Mouse (Mus musculus): ENCODE data around the gene Gas7. TPM values are rescaled to one million over a fixed set of nuclear protein-coding genes. Genes with fewer than 3 reads are reported as not detected.

Gene Gas7
- total RNA-seq, 2 experiments from 2014 or later = 58.5 to 67.7 TPM

DNA sequence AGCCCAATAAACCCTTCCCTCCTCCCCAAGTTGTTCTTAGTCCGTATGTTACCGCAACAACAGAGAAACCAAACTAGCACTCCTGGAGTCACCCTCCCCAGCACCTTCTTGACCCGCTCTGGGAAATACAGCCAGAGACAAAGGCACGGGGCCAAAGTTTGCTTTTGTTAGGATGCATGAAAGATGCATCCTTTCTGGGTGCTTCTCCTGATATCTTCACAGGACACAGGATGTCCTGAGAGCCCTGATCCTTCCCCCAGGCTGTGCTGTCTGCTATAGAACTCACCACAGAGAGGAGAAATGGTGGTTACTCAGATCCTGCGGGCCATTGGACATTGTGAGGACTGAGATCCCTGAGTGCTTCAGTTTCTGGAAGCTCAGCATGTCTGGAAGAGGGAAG lies 111.9 kb downstream of the Gas7 start:
- ATAC-seq (ENCODE audit: poor library complexity, severe bottlenecking) = no peak

DNA sequence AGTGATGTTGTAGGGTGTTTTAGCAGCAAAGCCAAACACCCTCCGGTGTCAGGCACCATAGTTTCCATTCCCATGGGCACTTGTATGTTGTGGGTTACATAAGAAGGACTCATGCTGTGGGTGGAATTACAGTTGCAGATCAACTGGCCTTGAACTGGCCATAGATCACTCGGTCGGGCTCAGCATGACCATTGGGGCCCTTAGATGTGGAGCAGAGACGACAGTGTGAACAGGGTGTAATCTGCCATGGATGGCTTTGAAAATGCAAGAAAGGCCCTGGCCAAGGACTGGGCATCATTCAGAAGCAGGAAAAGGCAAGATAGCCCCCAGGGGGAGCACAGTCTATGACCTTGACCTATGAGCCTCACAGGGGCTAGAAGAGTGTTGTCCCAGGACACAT lies 112.8 kb downstream of the Gas7 start:
- ATAC-seq (ENCODE audit: poor library complexity, severe bottlenecking) = no peak

DNA sequence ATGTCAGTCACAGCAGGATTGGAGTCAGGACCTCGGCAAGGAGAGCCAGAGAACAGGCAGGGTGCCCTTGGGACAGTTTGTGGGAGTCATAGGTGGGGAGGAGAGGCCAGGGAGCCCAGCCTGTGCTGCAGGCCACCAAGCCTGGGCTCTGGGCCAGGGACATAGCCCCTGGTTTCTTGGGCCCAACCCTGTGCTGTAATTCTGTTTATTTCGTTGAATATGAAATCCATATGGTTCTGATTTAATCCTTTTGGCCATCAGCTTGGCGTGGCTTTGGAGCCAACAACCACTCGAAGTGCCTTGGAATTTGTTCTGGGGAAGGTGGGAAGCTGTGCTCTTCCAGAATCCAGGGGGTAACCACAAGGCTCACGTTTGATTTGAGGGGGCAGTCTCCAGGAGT lies 113.6 kb downstream of the Gas7 start:
- no peak for ATAC-seq (ENCODE audit: poor library complexity, severe bottlenecking)

DNA sequence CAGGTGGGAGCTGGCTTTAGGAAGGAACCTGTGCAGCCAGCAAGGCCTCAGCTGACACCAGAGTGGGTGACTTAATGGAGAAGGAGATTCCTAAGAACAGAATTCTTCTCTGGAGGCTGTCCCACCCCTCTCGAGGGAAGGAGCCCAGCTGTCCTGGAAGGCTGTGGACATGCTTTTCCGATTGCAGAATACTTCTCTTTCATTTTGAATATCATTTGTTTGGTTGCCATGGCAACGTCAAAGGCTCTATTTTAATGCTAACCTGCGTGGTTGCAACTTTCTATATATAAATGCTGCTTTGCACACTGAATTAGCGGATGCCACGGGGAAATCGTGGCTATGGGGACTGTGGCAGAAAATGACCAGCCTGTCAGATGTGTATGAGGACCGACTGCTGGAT lies 115.7 kb downstream of the Gas7 start:
- no peak for ATAC-seq (ENCODE audit: poor library complexity, severe bottlenecking)

DNA sequence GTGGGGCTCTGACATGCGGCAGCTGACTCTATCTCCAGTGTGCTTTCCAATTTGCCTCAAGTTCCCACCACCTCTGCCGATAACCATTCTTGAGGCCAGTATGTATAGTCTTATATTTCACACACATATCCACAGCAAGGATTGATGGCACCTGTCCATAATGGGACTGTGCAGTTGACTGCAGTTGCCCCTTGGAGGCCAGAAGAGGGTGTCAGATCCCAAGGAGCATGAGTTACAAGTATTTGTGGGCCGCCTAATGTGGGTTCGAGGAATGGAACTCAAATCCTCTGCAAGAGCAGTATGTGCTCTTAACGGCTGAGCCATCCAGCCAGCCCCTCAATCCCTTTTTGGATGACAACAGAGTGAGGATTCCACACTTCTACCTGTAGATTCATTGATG lies 119.1 kb downstream of the Gas7 start:
- no peak for ATAC-seq (ENCODE audit: poor library complexity, severe bottlenecking)

DNA sequence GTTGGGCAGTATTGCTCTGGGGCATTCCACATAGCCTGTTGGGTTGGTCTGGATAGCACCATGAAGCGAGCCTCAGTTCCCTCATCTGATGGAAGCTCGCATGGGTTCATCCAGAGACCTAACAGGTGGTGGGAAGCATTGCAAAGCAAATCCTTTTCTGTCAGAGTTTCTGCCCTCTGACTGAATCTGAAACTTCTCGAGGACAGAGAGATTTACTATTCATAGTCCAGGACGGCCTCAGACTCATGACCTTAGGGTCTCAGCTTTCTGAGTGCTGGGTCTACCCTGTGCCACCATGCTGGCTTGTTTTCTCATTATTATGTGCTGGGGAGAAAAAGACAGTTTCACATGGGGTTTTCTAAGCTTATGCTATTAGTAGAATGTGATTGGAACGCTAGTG lies 122.2 kb downstream of the Gas7 start:
- no peak for ATAC-seq (ENCODE audit: poor library complexity, severe bottlenecking)

DNA sequence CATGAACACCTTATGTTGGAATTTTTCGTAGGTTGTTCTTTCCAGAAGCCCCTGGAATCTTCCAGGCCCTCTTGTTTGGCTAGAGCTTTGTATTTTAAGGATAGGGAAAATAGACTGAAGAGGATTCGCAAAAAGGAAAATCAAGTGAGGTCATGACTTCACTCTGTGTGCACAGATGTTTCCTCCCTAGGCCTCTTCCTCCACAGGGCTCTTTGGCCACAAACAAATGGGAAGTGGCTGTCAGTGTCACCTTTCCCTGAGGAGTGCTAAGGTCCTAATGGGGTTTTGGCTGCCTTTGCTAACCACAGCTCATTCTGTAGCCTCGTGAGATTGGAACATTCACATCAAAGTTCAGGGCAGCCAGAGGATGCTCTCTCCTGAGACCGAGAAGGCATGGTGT lies 122.8 kb downstream of the Gas7 start:
- ATAC-seq (ENCODE audit: poor library complexity, severe bottlenecking) = peak; percentile 40

DNA sequence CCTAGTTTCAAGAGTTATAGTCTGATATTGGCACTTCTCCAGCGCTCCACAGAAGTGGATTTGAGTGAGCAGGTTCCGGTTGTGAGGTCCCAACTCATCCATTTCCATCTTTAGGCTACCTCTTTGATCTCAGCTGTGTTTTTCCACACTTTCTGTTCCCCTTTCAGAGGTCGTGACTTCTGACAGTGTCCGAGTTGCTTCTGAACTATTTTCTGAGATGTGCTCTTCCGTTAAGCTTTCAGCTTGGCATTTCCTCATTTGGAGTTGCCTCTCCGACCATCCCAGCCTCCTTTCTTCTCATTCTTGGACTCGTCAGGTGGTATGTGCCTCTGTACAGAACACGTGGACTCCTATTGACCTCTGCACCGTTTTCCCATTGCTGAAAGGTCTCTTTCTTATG lies 123.9 kb downstream of the Gas7 start:
- peak; percentile 68 for ATAC-seq (ENCODE audit: poor library complexity, severe bottlenecking)

DNA sequence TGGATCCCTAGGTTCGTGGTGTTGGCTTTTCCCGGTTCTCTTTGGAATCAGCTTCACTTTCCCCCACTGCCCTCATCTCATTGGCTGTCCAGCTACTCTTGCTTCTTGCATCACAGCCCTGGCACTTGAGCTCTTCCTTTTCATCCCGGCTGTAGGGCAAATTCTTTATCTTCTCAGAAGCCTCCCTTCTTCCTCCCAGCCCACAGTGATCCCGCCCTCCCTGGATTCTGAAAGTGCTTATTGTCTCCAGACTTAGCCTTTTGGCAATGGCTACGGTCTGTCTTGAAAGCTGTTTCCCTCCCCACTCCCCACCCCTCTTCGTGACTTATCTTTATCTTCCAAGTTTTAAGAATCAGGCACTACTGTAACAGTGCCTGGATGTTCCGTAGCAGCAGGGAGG lies 126.3 kb downstream of the Gas7 start:
- ATAC-seq (ENCODE audit: poor library complexity, severe bottlenecking) = no peak

DNA sequence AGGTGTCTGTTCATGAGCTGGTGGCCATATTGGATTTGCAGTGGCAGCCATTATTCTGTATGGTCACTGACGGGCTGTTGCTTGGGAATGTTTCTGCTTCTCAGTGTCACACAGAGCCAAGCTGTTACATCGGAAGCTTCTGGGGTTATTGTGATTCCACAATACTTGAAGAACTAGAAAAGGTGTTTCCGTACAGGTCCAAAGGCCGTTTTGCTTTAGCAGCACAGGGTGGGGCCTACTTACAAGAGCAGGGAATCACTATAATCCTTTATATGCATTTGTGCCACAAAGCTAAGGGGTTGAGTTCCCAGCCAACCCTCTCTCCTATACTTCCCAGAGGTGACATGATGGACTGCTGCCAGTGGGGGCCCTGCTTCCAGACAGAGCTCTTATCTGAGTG lies 127.3 kb downstream of the Gas7 start:
- no peak for ATAC-seq (ENCODE audit: poor library complexity, severe bottlenecking)

DNA sequence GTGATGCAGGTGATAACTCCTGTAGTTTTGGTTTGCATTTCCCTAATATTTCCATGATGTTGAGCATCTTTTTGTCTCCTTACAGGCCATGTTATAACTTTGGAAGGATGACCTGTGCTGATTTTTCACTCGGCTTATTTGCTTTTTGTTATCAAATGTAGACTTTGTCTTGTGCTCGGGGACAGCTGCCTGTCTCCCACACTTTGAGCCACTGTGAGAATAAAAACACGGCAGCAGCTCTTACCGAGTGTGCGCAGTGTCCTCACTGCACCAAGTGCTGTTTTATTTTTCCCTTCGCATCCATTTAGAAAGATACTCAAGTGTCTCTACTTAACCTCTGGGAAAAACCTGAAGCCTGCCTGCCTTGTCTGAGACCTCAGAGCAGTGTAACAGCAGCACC lies 129.8 kb downstream of the Gas7 start:
- no peak for ATAC-seq (ENCODE audit: poor library complexity, severe bottlenecking)

DNA sequence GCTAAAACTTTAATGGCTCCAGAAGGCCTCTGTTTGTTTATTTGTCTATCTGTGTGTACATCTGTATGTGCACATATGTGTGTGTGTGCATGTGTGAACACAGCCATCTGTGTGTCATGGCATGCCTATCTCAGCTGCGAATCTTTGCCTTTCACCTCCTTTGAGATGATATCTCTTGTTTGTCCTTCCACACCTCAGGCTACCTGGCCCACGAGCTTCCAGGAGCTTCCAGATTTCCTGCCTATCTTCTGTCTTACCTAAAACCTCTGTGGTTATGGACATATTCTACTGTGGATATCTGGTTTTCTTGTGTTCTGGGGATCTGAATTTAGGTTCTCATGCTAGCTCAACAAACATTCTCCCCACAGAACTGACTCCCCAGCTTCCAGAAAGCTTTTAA lies 130.4 kb downstream of the Gas7 start:
- no peak for ATAC-seq (ENCODE audit: poor library complexity, severe bottlenecking)

DNA sequence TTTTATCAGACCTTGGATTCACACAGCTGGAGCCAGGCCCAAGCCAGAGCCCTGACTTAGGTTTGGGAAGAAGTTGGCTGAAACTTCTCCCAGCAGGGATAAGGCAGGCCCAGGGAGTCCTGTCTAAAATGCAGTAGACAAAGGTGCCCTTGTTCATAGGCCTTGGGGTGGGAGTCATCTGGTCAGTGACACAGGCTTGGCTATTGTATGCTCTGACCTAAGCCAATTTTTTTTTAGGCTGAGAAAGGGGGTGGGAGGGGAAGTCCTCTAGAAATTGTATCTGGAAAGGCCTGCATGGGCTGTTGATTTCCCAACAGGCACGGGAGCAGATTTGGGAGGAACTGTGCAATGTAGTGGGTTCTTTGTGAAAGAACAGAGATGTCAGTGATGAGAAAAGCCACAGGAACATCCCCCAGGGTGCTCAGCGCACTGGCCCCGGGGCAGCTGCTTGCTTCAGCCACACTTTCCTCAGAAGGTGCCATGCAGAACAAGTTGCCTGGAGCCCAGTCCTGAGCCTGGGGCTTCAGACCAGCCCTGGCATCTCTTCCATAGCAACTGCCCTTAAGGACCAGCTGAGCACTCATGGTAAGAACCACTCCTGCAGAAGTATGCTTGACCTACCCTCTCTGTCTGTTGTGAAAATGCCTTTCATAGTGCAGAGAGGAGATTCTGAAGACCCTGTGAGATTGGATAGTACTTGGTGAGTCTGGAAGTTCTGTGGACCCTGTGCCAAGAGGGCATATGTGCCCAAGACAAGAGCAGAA lies 131.2 kb downstream of the Gas7 start:
- peak; percentile 71 for ATAC-seq (ENCODE audit: poor library complexity, severe bottlenecking)

DNA sequence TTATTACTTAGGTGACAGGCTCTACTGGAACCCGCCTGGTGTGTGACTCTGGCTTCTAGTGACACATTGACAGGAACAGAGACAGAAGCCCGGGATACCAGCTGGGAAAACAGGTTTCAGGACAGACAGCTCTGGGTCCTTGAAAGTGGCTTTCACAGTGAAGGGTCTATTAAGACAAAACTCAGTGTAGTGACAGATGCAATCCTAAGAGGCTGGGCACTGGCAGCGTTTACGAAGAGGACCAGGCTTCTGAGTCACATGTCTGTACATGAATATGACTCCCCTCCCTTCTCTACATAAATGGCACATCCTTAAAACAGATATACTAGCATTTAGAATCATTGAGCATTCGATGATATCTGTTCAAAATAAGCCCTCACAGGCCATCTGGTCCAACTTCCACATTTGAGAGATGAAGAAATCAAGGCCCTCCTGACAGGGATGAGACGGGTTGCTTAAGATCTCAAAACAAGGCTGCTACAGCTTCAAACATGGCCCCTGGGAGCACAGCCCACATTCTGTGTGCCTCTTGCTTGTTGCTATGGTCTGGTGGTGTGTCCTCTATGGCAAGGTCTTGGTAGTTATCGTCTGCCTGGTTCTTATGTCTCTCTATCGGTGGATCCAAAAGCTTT lies 133.1 kb downstream of the Gas7 start:
- peak; percentile 71 for ATAC-seq (ENCODE audit: poor library complexity, severe bottlenecking)

DNA sequence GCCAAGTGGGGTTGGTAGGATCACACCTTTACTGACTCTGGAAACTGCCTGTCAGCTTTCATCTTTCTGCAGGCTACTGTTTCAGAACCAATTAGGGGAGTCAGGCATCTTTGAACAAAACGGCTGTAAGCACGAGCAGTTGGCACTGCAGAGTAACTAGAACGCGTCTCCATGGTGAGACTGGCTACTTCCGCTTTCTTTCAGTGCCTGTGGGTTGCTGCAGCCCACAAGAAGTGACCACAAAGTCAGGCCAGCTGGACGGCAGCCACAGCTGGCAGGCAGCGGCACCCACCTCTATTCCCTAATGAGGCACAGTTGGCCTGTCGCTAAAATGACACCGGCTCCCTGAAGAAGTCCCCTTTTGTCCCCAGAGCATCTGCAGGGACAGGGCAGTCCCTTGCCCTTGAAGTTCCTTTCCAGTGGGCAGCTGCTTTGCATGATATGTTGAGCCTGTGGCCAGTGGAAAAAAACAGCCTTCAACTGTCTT lies 133.6 kb downstream of the Gas7 start:
- peak; percentile 88 for ATAC-seq (ENCODE audit: poor library complexity, severe bottlenecking)

DNA sequence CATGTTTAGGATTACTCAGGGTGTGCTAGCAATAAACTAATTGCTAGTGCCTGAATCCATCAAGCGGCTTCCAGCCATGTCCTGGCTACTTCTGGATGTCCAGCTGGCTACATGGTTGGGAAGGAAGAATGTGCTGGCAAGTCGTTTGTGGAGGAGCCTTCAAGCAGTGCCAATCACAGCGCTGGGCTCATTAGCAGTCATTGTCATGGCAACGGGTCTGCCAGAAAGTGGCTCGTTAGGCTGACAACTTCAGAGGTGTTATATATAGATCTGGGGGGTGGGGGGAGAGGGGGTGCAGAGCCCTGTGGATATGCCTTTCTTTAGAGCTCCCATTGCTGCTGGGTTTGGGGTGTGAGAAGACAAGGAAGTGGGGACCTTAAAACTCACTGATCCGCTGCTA lies 141.0 kb downstream of the Gas7 start:
- no peak for ATAC-seq (ENCODE audit: poor library complexity, severe bottlenecking)

DNA sequence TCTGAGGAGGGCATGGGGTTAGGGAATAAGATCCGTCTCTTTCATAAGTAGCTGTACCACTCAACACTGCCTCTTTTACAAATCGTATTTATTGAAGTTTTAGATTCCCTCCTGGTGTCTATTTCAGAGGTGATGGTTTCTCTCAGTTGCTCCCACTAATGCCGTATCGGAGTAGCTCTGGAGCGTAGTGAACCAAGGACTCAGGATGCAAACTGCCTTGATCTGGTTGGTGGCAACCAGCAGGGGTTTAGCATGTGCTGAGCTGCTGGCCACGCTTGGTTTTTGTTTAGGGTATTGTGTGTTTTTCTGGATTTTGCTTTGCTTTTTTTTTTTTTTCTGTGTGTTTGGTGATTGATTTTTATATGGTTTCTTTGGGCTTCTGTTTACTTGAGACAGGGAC lies 141.6 kb downstream of the Gas7 start:
- ATAC-seq (ENCODE audit: poor library complexity, severe bottlenecking) = no peak

DNA sequence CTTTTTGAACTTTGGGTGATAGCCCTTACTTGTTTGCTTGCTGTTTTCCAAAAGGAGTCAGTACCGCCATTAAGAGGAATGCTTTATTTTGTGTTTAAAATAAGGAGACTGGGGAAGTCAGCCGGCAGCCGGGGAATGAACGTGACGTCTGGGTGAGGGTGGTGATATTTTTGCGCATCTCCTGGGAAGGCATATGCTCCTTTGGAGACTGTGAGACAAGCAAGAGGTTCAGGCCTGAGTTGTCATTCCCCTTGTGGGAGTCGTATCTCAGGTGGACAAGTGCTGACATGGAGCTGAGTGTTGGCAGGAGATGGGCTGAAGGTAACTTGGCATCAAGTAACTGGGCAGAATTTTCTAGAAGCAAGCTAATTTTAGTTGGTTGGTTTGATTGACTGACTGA lies 142.2 kb downstream of the Gas7 start:
- no peak for ATAC-seq (ENCODE audit: poor library complexity, severe bottlenecking)

DNA sequence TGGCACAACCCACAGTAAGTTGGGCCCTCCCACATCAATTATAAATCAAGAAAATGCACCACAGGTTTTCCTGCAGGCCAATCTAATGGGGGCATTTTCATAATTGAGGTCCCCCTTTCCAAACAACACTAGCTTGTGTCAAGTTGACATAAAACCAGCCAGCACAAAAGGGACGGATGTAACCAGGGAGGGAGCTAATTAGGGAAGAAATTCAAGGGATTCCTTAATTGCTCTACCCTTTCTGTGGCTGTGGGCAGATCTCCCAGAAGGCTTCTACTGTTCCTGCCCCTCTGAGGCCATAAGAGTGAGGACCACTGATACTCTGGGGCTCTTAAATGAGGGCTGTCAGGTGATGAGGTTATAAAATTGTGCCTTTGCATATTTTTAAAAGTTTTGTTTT lies 143.9 kb downstream of the Gas7 start:
- ATAC-seq (ENCODE audit: poor library complexity, severe bottlenecking) = no peak

DNA sequence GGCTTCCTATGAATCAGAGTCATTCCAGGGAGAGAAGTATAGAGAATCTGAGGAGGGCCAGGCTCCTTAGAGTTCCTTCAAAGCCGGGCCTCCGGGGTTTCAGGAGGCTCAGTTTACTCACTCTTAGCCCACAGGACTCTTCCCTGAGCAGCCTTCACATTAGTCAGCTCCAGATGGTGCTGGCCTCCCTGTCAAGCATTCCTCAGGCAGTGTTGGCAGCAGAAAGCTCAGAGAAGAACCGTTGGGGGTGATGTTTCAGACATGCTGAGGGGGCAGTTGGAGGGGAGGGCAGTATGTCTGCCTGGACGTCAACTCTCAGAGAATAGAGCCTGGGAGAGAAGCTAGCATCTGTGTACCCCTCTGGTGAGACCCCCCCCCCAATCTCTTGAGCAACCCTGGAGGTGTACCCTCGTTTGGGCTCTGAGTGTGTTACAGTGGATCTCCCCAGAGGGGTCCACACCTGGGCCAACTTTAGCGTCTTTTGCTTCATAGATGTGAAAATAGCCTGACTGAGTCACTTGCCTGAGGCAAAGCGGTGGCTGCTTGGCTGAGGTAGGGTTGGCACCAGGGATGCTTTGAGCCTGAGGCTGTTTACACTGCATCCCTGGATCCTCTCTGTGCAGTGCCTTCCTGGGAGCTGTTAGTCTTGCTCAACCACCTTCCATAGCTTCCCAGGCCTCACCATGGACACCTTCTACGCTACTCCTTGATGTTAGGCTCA lies 145.6 kb downstream of the Gas7 start:
- no peak for ATAC-seq (ENCODE audit: poor library complexity, severe bottlenecking)

DNA sequence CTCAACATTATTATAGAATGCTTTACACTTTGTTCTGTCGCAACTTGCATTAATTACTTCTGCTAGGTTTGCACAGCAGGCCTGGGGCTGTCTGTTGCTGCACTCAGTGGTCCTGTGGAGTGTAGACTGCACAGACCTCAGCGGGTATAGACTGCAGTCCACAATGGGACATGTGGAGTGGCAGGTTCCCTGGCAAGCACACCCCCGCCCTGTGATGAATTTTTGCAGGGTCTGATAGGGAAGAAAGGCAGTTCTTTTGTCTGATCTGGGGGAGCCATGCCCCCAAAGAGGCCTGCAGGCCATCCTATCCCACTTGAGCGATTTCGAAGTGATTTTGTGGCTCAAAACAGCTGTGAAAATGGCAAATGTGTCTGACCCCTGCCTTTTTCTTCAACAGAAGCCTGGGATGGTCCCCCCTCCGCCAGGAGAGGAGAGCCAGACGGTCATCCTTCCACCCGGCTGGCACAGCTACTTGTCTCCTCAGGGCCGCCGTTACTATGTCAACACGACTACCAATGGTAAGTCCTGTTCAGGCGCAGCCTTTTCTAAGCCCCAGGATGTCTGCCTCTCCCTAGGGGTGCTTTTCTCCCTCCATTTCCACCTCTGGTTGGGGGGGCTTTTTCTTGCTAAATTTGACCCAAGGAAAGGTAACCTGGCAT lies 147.6 kb downstream of the Gas7 start:
- no peak for ATAC-seq (ENCODE audit: poor library complexity, severe bottlenecking)
